Mouse (Mus musculus): Measurements from ENCODE around the gene Vwa3b. TPM values are rescaled to one million over a fixed set of nuclear protein-coding genes. Genes with fewer than 3 reads are reported as not detected.
"Not testable (repeated sequence)": the region's sequence is repeated elsewhere in the genome, so short reads cannot be mapped to it uniquely, and the experiment has no call there.

The Vwa3b gene
- polyA plus RNA-seq, 1 experiment from 2014 or later = 0.40 TPM

- ATAC-seq (ENCODE audit: borderline replicate concordance, extremely low read depth, low FRiP score, low TSS enrichment) = no peak
- no peak overlapping the region for H3K27ac ChIP-seq
Observed at GRCm38 (mm10) chr1:36995760-36996159, 30.6 kb upstream of the Vwa3b start.

GRCm38 (mm10) chr1:36996561-36997213 is 29.7 kb upstream of the Vwa3b start:
- no peak overlapping the region for H3K9ac ChIP-seq
- no peak overlapping the region for H3K4me2 ChIP-seq
- H3K9me3 ChIP-seq = no peaks in the 10 kb centered on the region
- WGBS = 40% methylated on average over 6 of the region's 6 CpGs
- no peak overlapping the region for H3K4me3 ChIP-seq
- H3K36me3 ChIP-seq = no peaks in the 10 kb centered on the region
- peak; percentile 65 for ATAC-seq (ENCODE audit: borderline replicate concordance, extremely low read depth, low FRiP score, low TSS enrichment)
- H3K27me3 ChIP-seq = no peaks in the 10 kb centered on the region
- no peaks in the 10 kb centered on the region for H3K4me1 ChIP-seq
- H3K27ac ChIP-seq = no peak overlapping the region; the same call in 1 of the 2 replicates

More at GRCm38 (mm10) chr1:36995760-36996159, 30.6 kb upstream of the Vwa3b start:
- no peak overlapping the region for H3K9ac ChIP-seq
- no peaks in the 10 kb centered on the region for H3K9me3 ChIP-seq
- no peak overlapping the region for H3K4me2 ChIP-seq
- H3K4me3 ChIP-seq = no peak overlapping the region
- WGBS = 59% methylated on average over 6 of the region's 6 CpGs
- no peaks in the 10 kb centered on the region for H3K36me3 ChIP-seq
- no peaks in the 10 kb centered on the region for H3K27me3 ChIP-seq
- H3K4me1 ChIP-seq = no peaks in the 10 kb centered on the region

GRCm38 (mm10) chr1:37000307-37000706 is 26.1 kb upstream of the Vwa3b start:
- H3K27ac ChIP-seq = no peak overlapping the region
- H3K27me3 ChIP-seq = no peaks in the 10 kb centered on the region
- ATAC-seq (ENCODE audit: borderline replicate concordance, extremely low read depth, low FRiP score, low TSS enrichment) = no peak
- H3K9me3 ChIP-seq = no peaks in the 10 kb centered on the region
- no peaks in the 10 kb centered on the region for H3K36me3 ChIP-seq
- WGBS = 73% methylated on average over 5 of the region's 5 CpGs
- H3K4me1 ChIP-seq = no peaks in the 10 kb centered on the region
- no peak overlapping the region for H3K4me3 ChIP-seq
- H3K9ac ChIP-seq = no peak overlapping the region
- H3K4me2 ChIP-seq = no peak overlapping the region

GRCm38 (mm10) chr1:37001636-37002315 is 24.6 kb upstream of the Vwa3b start:
- H3K4me2 ChIP-seq = no peak overlapping the region
- H3K4me3 ChIP-seq = no peak overlapping the region
- no peaks in the 10 kb centered on the region for H3K9me3 ChIP-seq
- H3K4me1 ChIP-seq = no peaks in the 10 kb centered on the region
- no peak overlapping the region for H3K9ac ChIP-seq
- no peak overlapping the region for H3K27ac ChIP-seq
- 31% methylated on average over 7 of the region's 7 CpGs for WGBS
- no peaks in the 10 kb centered on the region for H3K27me3 ChIP-seq
- no peaks in the 10 kb centered on the region for H3K36me3 ChIP-seq
- no peak for ATAC-seq (ENCODE audit: borderline replicate concordance, extremely low read depth, low FRiP score, low TSS enrichment)

GRCm38 (mm10) chr1:37002316-37003008 is 23.9 kb upstream of the Vwa3b start:
- ATAC-seq (ENCODE audit: borderline replicate concordance, extremely low read depth, low FRiP score, low TSS enrichment) = no peak
- Histone ChIP-seq H3K27ac (no peak overlapping the region), H3K27me3 (no peaks in the 10 kb centered on the region), H3K9me3 (no peaks in the 10 kb centered on the region), H3K4me1 (no peaks in the 10 kb centered on the region), H3K9ac (no peak overlapping the region), H3K36me3 (no peaks in the 10 kb centered on the region), H3K4me3 (no peak overlapping the region), H3K4me2 (no peak overlapping the region)
- 42% methylated on average over 3 of the region's 3 CpGs for WGBS

GRCm38 (mm10) chr1:37004533-37004932 is 21.9 kb upstream of the Vwa3b start:
- ATAC-seq (ENCODE audit: borderline replicate concordance, extremely low read depth, low FRiP score, low TSS enrichment) = no peak
- no peaks in the 10 kb centered on the region for H3K4me1 ChIP-seq
- no peak overlapping the region for H3K4me3 ChIP-seq
- H3K36me3 ChIP-seq = no peaks in the 10 kb centered on the region
- WGBS = 62% methylated on average over 8 of the region's 8 CpGs
- no peak overlapping the region for H3K9ac ChIP-seq
- no peak overlapping the region for H3K4me2 ChIP-seq
- no peak overlapping the region for H3K27ac ChIP-seq
- no peaks in the 10 kb centered on the region for H3K9me3 ChIP-seq
- no peaks in the 10 kb centered on the region for H3K27me3 ChIP-seq

- no peak overlapping the region for H3K9ac ChIP-seq
- ATAC-seq (ENCODE audit: borderline replicate concordance, extremely low read depth, low FRiP score, low TSS enrichment) = no peak
Observed at GRCm38 (mm10) chr1:37005036-37005435, 21.4 kb upstream of the Vwa3b start.

GRCm38 (mm10) chr1:37006529-37006928 is 19.9 kb upstream of the Vwa3b start:
- H3K27ac ChIP-seq; H3K4me2 ChIP-seq; H3K4me1 ChIP-seq; H3K27me3 ChIP-seq; ATAC-seq (ENCODE audit: borderline replicate concordance, extremely low read depth, low FRiP score, low TSS enrichment); H3K9me3 ChIP-seq; H3K36me3 ChIP-seq; H3K9ac ChIP-seq; H3K4me3 ChIP-seq: not testable (repeated sequence)
- WGBS = 86% methylated on average over 11 of the region's 11 CpGs

More at GRCm38 (mm10) chr1:37005036-37005435, 21.4 kb upstream of the Vwa3b start:
- Histone ChIP-seq H3K36me3 (no peaks in the 10 kb centered on the region), H3K4me1 (no peaks in the 10 kb centered on the region), H3K4me2 (no peak overlapping the region), H3K4me3 (no peak overlapping the region), H3K27me3 (no peaks in the 10 kb centered on the region), H3K27ac (no peak overlapping the region), H3K9me3 (no peaks in the 10 kb centered on the region)
- WGBS = 76% methylated on average over 5 of the region's 5 CpGs

GRCm38 (mm10) chr1:37009880-37010279 is 16.5 kb upstream of the Vwa3b start:
- Histone ChIP-seq H3K4me2 (no peak overlapping the region), H3K9me3 (no peaks in the 10 kb centered on the region), H3K36me3 (no peaks in the 10 kb centered on the region), H3K9ac (no peak overlapping the region), H3K27ac (no peak overlapping the region), H3K27me3 (no peaks in the 10 kb centered on the region), H3K4me3 (no peak overlapping the region), H3K4me1 (no peaks in the 10 kb centered on the region)
- no peak for ATAC-seq (ENCODE audit: borderline replicate concordance, extremely low read depth, low FRiP score, low TSS enrichment)
- WGBS = 62% methylated on average over 10 of the region's 10 CpGs

- Histone ChIP-seq H3K27ac (no peak overlapping the region), H3K36me3 (no peaks in the 10 kb centered on the region), H3K4me3 (no peak overlapping the region), H3K9ac (no peak overlapping the region), H3K4me1 (no peaks in the 10 kb centered on the region), H3K27me3 (no peaks in the 10 kb centered on the region), H3K9me3 (no peaks in the 10 kb centered on the region), H3K4me2 (no peak overlapping the region)
- no peak for ATAC-seq (ENCODE audit: borderline replicate concordance, extremely low read depth, low FRiP score, low TSS enrichment)
- WGBS = 52% methylated on average over 3 of the region's 3 CpGs
Observed at GRCm38 (mm10) chr1:37011626-37012209, 14.7 kb upstream of the Vwa3b start.

- Histone ChIP-seq H3K4me1 (no peaks in the 10 kb centered on the region), H3K36me3 (no peaks in the 10 kb centered on the region), H3K4me2 (no peak overlapping the region), H3K4me3 (no peak overlapping the region), H3K27me3 (no peaks in the 10 kb centered on the region), H3K9me3 (no peaks in the 10 kb centered on the region), H3K9ac (no peak overlapping the region), H3K27ac (no peak overlapping the region)
- no peak for ATAC-seq (ENCODE audit: borderline replicate concordance, extremely low read depth, low FRiP score, low TSS enrichment)
- 86% methylated on average over 2 of the region's 2 CpGs for WGBS
Observed at GRCm38 (mm10) chr1:37013006-37013405, 13.4 kb upstream of the Vwa3b start.

- no peak overlapping the region for H3K27ac ChIP-seq
- ATAC-seq (ENCODE audit: borderline replicate concordance, extremely low read depth, low FRiP score, low TSS enrichment) = no peak
- H3K4me1 ChIP-seq = no peaks in the 10 kb centered on the region
- WGBS = 24% methylated on average over 7 of the region's 7 CpGs
- no peak overlapping the region for H3K4me2 ChIP-seq
- H3K27me3 ChIP-seq = no peaks in the 10 kb centered on the region
- H3K9ac ChIP-seq = no peak overlapping the region
- no peaks in the 10 kb centered on the region for H3K36me3 ChIP-seq
- H3K4me3 ChIP-seq = no peak overlapping the region
- no peaks in the 10 kb centered on the region for H3K9me3 ChIP-seq
Observed at GRCm38 (mm10) chr1:37013687-37014086, 12.7 kb upstream of the Vwa3b start.

All from lung, embryonic 15.5 days (tissue).